Mouse (Mus musculus): ENCODE measurements around the gene Nova2.
A peak's percentile ranks its signal among the peaks of the same experiment; 100 is the strongest.

The Nova2 gene

GRCm38 (mm10) chr7:18923711-18924191 lies 1.9 kb upstream of the Nova2 start:
- peak; percentile 68 to 84 for DNase-seq (ENCODE audit: low spot score in 2 of 2)

DNA sequence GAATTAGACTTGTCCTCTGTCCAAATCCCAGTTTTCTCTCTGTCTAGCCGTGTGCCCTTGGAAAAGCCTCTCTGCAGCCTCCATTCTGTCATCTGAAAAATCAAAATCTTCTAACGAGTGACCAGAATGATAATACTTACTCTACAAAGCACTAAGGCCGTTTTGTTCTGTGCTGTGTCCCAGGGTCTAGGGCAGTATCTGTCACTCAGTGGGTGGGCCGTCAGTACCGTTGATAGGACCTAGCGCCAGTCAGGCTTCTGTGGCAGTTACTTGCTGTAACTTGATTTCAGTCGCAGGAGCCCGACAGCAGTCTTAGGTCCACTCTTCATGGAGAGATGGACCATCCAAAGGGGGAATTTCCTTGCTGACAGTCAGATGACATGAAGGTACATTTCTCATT lies 1.4 kb upstream of the Nova2 start:
- no peak for DNase-seq (ENCODE audit: low spot score in 2 of 2)

DNA sequence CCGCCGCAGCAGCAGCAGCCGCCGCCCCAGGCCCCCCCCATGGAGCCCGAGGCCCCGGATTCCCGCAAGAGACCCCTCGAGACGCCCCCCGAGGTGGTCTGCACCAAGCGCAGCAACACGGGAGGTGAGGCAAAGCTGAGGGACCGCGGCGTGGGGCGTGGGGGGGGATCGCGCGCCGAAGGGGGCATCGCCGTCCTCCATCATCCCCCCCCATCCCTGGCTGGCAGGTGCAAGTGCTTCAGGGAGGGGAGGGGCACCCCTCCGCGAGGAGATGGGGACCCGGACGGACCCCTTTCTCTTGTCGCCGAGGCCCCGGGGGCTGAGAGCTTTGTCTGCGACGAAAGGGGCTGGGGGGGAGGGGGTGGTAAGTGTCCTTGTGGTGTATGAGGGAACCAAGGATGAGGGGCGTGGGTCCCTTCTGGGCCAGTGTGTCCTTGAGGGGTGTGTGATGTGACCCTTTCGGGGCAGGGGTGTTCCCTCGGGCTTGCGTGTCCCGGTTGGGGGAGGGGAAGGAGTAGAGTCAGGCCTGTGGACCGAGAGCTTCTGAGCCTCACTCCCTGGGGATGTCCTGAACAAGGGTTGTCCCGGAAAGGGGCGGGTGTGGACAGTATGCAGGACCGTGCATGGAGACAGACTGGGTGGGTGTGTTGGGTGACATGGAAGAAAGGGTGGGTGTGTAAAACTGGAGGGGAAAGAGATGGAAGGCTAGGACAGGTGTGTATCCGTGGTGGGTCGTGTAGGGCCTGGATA lies 528 bp downstream of the Nova2 start:
- peak; percentile 66 to 77 for DNase-seq (ENCODE audit: low spot score in 2 of 2)

DNA sequence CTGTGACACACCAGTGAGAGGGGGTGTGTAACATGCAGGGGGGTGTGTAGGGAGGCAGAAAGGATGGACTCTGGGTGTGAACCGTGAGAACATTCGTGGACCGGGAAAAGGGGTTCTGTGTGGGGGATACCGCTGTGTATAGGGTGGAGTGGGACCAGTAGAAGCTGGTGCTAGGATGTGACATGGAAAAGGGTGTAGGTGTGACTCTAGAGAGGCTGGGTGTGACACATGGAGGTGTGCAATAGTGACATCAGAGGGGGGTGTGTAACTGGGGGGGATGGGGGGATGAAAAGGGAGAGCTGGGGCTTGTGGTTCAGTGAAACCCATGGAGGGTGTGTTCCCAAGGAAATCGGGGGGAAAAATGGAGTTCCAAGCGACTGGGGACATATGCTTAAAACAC lies 1.2 kb downstream of the Nova2 start:
- no peak for DNase-seq (ENCODE audit: low spot score in 2 of 2)

GRCm38 (mm10) chr7:18927759-18928158 lies 2.1 kb downstream of the Nova2 start:
- no peak for DNase-seq (ENCODE audit: low spot score in 2 of 2)

DNA sequence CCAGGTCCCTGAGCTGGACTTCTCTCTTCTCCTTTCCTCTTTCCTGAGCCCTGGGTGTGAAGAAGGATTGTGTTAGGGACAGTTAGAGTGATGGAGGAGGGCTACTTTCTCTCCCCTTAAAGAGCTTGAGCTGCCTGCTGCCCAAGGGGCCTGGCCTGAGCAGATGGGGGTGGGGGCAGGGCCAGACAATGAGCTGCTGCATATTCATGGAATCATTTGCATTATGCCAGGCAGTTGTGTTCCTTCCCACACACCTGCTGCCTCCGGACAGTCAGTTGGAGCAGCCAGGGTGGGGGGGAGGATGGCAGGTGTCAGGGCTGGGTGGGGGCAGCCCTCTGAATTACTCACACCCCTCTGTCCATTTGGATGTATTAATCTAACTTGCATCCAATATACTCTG lies 16.7 kb downstream of the Nova2 start:
- peak; percentile 60 to 67 for DNase-seq (ENCODE audit: low spot score in 2 of 2)

DNA sequence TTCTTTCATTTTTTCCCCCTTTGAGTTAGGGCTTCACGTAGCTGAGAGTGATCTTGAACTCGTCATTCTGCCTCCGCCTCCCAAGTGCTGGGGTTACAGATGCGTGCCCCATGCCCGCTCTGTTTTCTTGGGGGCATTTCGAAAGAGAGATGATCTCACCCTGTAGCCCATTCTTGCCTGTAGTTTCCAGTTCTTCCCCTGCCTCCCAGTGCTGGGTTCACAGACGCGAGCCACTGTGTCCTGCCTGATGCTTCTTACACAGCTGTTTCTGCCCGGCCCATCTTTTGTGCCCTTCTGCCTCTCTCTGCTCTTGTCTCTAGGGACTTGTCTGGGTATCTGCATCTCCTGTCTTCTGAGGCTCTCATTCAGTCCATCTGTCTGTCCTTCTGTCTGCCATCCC lies 17.1 kb downstream of the Nova2 start:
- no peak for DNase-seq (ENCODE audit: low spot score in 2 of 2)

GRCm38 (mm10) chr7:18948151-18948550 lies 22.5 kb downstream of the Nova2 start:
- no peak for DNase-seq (ENCODE audit: low spot score in 2 of 2)

GRCm38 (mm10) chr7:18949781-18950522 lies 24.3 kb downstream of the Nova2 start:
- peak; percentile 77 to 90 for DNase-seq (ENCODE audit: low spot score in 2 of 2)

- peak; percentile 64 to 81 for DNase-seq (ENCODE audit: low spot score in 2 of 2)
Observed at GRCm38 (mm10) chr7:18950523-18951315, 25.0 kb downstream of the Nova2 start.

GRCm38 (mm10) chr7:18951397-18951796 lies 25.7 kb downstream of the Nova2 start:
- no peak for DNase-seq (ENCODE audit: low spot score in 2 of 2)

GRCm38 (mm10) chr7:18957569-18958383 lies 32.1 kb downstream of the Nova2 start:
- DNase-seq (ENCODE audit: low spot score in 2 of 2) = peak; percentile 62 to 75

DNA sequence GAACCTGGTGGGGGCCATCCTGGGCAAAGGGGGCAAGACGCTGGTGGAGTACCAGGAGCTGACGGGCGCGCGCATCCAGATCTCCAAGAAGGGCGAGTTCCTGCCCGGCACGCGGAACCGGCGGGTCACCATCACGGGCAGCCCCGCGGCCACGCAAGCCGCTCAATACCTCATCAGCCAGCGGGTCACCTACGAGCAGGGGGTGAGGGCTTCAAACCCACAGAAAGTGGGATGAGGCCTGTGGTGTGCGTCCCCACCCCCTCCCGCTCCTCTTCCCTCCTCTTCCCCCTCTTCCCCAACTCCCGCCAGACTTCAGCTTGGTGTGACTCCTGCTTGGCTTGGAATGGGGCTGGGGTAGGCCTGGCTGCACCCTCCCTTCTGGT lies 32.7 kb downstream of the Nova2 start:
- no peak for DNase-seq (ENCODE audit: low spot score in 2 of 2)

- no peak for DNase-seq (ENCODE audit: low spot score in 2 of 2)
Observed at GRCm38 (mm10) chr7:18959446-18959845, 33.8 kb downstream of the Nova2 start.

DNA sequence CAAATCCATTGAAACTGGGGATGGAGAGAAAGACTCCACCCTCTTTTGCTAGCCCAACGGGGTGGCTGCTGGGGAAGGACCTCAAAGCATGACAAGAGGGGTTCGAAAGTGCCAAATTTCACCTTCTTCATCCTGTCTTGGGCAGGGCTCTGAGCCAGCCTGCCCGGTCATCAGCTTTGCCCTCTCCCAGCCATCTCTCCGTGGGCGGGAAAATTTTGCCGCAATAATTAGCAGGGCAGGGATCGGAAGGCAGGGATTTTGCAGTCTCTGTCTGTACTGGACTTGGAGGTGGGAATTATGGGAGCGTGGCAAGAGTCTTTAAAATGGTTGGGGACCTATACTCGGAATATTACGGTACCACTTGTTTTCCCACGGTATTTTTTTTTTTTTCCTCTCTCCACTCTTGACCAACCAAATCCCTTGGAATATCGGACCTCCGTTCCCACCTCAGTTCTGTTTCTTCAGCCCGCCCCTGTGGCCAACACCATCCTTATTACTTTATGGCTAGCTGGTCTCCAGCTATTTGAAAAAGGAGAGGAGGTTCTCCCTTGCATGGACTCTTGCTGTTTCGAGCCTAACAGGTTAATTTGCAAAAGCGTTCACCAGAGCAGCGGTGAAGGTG lies 36.6 kb downstream of the Nova2 start:
- DNase-seq (ENCODE audit: low spot score in 2 of 2) = no peak

DNA sequence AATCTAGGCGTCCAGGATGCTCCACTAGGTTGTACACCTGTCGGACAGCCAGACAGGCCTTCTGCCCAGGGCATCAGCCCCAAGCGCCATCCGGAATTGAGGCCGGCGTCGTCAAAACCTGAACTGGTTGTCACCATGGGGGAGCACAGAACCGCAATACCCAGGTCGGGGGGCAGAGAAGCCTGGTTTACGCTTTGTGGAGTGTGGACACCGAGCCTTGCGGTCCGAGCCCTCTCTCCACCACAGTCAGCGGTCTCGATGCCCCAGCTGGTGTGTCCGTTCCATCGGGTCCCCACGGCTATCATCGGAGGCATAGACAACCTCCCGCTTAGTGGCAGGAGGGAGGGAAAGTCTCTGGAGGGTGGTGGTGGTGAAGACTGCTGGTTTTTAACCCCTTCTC lies 37.1 kb downstream of the Nova2 start:
- no peak for DNase-seq (ENCODE audit: low spot score in 2 of 2)

DNA sequence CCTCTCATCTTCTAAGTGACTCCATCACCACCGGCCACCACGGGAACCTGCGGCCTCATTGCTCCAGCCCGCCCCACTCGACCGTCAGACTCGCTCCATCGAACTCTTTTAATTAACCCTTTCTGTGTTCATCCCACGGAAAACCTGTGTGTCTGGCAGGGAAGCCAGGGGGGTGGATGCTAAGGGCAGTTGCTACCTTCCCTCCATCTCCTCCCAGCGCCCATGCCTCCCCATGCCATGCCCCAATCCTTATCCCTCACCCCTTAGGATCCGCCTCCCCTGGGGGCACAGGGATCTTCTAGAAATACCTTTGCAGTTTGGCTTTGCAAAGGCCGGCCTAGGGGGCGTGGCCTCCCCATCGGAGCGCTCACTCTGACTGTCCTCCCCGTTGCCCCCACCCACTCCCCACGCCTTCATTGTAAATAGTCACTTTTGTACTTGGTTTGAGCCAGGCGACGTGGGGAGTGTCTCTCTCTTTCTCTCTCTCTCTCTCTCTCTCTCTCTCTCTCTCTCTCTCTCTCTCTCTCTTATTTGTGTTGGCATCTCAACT lies 37.7 kb downstream of the Nova2 start:
- no peak for DNase-seq (ENCODE audit: low spot score in 2 of 2)

DNA sequence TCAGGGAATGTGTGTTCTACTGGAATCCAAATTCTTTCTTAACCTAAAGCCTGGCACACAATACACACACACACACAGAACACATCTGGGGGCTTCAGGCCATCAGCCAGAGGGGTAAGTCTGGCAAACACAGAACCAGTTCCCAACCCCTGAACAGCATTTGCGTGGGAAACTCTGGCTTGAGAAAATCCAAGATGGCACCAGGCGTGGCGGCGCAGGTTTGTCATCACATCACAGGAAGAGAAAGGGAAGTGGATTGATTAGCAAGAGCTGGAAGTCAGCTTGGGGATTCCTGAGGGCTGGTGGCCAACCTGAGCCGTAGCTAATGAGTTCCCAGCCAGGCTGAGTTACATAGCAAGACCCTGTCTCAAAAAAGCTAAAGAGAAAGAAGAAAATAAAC lies 39.6 kb downstream of the Nova2 start:
- DNase-seq (ENCODE audit: low spot score in 2 of 2) = no peak

DNA sequence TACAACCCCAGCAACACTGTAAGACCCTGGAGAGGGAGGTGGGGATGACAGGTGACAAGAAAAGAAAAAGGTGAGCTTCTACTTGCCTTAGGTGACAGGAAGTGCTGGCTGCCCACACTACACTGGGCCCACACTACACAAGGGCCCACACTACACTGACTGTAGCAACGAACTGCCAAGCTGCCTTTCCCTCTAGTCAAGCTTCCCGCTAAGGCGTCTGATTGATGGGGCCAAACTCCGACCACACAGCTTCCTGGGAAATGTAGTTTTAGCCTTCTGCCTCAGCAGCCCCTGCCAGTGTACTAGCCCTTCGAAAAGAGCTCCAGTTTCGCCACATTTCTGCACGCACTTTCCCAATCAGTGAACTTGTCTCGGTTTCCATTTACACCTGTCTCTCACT lies 41.9 kb downstream of the Nova2 start:
- DNase-seq (ENCODE audit: low spot score in 2 of 2) = no peak

DNA sequence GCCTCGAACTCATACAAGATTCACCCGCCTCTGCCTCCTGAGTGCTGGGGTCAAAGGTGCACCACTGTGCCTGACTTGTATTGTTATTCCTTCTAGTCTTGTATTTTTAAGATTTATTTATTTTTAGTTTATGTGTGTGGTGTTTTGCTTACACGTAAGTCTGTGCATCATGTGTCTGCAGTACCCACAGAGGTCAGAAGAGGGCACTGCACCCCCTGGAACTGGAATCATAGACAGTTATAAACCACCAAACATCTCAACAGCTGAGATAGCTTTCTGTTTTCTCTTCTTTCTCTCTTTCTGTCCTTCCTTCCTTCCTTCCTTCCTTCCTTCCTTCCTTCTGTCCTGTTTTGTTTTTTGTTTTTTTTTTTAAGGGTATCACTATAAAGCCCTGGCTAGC lies 45.3 kb downstream of the Nova2 start:
- no peak for DNase-seq (ENCODE audit: low spot score in 2 of 2)

DNA sequence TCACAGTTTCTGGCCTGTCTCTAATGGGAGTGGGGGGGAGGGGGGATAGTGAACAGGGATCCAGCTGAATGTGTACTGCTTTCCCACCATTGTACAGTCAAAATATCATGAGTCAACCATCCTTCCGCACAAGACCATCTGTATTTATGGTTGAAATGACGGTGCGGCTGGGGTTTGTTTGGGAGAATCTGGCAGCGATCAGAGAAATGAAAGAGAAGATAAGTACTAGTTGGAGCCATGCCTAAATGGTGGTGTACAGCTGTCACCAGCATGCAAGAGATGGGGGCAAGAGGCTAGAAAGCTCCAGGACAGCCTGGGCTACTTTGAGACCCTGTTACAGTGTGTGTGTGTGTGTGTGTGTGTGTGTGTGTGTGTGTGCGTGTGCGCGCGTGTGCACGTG lies 52.7 kb downstream of the Nova2 start:
- DNase-seq (ENCODE audit: low spot score in 2 of 2) = no peak

Data from right cerebral cortex, postnatal 10 days (tissue).